Mouse (Mus musculus) embryo, embryonic 9.5 days (tissue): Measurements from ENCODE around the gene Rpl9.
A peak's percentile ranks its signal among the peaks of the same experiment; 100 is the strongest.

Experiments used
- DNase-seq: peaks from one replicate; pipeline ENCODE4 v3.0.0-alpha.2; 2017; ENCODE audit errors: extremely low spot score

The Rpl9 gene

GRCm38 (mm10) chr5:65390648-65391644 lies at the start of gene Rpl9, which contains the start of gene Lias:
TSS of gene Rpl9 (minus strand) at chr5:65391444.
TSS of gene Lias (plus strand) at chr5:65391497.
- DNase-seq, result peak; percentile 98

DNA sequence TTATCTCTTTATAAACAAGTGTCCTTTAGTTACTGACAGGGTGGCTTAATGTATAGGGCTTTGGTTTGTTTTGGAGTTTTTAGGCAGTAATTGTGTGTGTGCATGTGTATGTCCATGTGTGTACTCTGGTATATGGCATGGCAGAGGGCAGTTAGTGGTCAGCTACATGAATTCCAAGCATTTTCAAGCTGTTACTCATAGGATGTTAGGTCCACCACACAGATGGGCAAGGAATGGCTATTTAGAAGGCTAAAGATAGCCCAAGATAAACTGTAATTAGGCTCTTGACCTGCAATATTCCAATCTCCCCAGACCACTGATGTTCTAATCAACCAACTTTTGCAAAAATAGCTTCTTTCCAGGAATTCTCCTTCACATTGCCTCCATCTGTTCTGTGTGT lies 46.8 kb upstream of the Rpl9 start:
- no peak for DNase-seq

GRCm38 (mm10) chr5:65435806-65436561 lies 44.7 kb upstream of the Rpl9 start, which contains the start of gene Ugdh:
TSS of gene Ugdh (minus strand) at chr5:65435949.
- peak; percentile 98 for DNase-seq

DNA sequence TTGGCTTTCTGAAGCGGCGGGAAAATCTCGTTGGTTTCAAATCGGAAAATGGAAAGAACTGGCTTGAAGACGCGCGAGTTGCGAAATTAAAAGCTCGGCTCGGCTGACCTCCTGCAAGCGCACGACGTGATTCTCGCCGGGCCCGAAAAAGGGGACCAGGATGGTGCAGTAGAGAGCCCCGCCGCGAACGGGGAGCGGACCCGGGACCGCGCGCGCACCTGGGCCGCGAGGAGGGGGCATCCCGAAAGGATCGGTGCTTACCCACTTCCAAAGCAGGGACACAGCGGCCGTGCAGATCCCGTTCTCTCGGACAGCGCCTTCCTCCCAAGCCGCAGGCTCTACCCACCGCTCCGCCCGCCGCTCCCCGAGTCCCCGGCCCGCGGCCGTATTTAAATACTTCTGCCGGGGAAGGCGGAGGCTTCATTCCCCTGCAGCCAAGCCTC lies 44.1 kb upstream of the Rpl9 start:
- DNase-seq, result no peak

GRCm38 (mm10) chr5:65434471-65435362 lies 43.5 kb upstream of the Rpl9 start:
- no peak for DNase-seq

DNA sequence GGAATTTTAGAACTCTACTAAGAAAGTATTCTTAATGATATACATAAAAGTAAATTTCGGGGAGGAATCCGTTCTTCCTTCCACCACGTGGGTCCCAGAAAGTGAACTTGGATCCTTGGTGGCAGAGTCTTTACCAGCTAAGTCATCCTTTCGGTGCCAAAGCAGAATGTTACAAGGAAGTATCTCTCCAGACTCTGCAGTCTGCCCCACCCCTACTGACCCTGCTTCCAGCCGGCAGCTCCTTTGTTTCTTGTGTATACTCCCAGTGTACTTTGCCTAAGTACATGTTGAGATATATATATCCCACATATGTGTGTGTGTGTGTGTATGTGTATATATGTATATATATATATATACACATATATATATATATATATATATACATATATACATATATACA lies 38.2 kb upstream of the Rpl9 start:
- DNase-seq, result no peak

GRCm38 (mm10) chr5:65428321-65428720 lies 37.1 kb upstream of the Rpl9 start:
- no peak for DNase-seq

DNA sequence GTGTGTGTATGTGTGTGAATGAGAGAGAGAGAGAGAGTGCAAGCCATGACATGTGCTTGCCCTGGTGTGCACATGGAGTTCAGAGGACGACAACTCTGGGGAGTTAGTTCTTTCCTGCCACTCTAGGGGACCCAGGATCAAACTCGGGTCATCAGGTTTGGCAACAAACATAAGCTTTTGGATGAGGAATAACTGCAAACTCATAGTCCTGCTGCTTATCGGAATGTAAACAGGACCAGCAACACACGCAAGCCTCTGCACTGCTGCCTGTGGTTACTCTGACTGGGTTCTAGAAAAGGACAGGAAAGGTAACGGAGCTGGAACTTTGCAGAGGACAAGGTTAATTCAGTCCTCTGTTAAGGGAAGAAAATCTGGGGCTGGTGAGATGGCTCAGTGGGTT lies 34.0 kb upstream of the Rpl9 start:
- DNase-seq, result no peak

GRCm38 (mm10) chr5:65424215-65424614 lies 33.0 kb upstream of the Rpl9 start:
- DNase-seq, result no peak

- no peak for DNase-seq
These were observed 31.6 kb upstream of the Rpl9 start for GRCm38 (mm10) chr5:65422803-65423202.

DNA sequence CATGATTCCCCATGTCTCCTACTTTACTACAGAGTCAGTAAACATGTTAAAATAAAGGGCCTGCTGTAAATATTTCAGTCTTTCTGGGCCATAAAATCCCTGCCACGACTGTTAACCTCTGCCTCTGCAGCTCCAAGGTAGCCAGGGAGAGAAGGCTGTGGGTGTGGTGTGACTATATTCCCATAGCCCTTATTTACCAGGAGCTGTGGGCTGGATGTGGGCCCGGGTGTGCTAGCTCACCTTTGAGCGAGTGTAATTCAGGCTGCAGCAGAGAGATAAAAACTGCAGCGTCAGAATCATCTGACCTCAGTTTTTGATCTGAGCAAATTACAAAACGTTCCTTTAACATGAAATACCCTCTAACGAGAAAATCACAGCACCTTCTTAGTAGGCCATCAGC lies 29.6 kb upstream of the Rpl9 start:
- no peak for DNase-seq

GRCm38 (mm10) chr5:65419136-65419535 lies 27.9 kb upstream of the Rpl9 start:
- no peak for DNase-seq

DNA sequence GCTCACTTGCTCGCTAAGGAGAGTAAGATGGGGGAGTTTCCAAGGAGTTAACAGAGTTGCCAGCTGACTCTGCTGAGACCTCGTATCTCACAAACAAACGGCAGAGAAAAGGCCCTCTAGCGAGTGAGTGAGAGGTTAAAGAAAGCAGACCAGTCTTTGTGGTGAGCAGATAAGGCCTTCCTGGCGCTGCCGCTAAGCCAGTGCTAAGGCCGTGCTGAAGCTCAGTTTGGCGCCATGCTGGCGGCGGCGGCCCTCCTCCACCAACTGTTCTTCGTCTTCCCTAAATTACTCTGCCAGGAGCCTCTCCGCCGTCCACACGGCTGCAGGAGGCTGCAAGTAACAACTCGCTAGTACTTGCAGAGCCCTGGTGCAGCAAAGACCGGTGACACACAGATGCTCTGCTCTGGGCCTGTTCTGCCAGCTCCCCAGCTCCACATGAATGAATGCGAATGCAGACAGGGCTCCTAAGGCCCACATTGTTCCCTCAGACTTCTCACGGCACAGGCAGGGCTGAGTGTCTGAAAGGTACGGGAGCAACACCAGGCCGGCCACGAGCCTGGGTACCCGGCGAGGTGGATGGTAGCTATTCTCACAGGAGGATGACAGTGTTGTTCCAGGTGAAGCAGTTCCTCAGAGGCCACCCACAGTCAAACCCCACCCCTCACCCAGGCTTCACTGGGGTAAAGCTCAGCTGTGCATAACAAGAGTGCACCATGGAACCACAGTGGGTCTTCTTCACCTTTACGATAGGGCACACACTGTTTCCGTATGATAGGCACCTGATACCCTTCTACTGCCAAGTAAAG lies 24.6 kb upstream of the Rpl9 start:
- peak; percentile 79 for DNase-seq

GRCm38 (mm10) chr5:65407989-65408388 lies 16.7 kb upstream of the Rpl9 start:
- DNase-seq, result no peak

DNA sequence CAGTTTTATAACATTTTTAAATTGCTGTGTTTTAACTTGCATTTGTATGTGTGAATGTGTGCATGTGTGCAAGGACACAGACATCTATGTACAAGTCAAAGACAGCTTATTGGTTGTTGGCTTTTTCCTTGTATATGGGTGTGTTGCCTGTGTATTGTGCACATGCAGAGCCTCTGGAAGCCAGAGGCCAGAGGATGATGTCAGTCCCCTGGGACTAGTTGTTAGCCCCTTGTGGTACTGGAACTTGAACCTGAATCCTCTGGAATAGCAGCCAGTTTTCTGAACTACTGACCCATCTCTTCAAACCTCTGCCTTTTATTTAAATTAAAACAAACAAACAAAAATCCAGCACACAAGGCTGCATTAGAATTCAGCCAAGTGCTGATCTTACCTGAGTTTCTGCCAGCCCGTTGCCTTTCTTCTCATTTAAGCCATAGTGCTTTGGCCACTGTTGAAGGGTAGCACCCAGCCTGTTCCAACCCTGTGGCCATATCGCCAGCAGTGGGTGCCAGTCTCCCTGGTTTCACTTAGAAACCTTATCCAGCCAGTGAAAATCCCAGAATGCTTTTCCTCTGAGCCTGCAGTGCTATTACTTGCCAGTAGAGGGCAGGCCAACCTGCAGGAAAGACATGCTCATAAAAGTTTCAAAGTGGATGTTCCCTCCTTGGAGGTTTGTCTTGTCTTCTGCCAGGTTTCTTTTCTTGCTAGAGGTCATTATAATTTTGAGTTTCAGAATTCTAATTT lies 10.2 kb upstream of the Rpl9 start:
- peak; percentile 77 for DNase-seq

GRCm38 (mm10) chr5:65394425-65394824 lies 3.2 kb upstream of the Rpl9 start:
- no peak for DNase-seq

DNA sequence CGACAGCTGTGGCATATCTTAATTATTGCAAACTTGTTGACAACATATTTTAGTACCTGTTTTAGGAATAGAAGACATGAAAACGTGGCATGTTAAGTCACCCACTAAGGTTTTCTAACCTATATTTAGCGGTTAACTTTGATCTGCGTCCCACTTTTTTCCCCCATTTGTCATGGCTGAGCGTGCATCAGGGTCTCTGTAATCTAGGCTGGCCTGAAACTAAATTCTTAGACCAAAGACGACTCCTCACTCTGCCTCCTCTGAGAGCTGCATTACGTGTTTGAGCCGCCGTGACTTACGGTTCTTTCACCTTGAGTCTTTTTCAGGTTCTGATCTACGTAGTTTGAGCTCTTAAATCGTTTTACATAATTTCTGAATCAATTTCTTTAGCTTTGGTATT lies 509 bp upstream of the Rpl9 start:
- DNase-seq, result no peak

DNA sequence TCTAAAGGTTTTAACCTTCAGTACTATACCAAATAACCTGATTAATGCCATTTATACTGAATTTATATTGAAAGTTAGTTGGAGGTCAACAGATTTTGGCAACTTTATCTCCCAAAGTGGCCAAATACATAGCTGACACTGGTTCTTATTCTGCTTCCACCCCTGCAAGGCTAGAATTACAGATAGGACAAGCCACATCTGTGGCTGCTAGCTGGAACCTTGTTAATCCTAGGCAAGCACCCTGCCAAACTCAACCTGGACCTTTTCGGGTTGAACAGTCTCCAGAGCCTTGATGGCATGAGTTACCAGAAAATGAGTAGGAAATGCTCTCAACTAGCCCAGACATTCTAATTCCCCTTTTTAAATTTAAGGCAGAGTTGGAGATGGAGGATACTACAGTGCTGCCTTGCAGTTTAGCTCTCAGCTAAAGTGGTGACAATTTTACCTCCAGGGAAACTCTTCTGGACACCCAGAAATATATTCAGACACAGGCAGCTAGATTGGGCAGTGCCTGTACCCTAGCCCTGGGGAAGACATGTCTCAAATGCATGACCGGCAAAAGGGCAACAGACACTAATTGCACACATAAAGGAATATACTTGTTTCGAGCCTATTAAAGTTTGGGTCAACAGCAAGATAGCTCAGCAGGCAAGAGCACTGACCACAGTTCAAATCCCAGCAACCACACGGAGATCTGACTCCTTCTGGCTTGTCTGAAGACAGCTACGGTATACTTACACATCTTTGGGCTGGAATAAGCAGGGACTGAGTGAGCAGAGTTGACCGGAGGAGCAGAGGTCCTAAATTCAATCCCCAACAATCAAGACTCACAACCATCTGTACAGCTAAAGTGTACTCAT lies 4.0 kb downstream of the Rpl9 start:
- DNase-seq, result peak; percentile 26

DNA sequence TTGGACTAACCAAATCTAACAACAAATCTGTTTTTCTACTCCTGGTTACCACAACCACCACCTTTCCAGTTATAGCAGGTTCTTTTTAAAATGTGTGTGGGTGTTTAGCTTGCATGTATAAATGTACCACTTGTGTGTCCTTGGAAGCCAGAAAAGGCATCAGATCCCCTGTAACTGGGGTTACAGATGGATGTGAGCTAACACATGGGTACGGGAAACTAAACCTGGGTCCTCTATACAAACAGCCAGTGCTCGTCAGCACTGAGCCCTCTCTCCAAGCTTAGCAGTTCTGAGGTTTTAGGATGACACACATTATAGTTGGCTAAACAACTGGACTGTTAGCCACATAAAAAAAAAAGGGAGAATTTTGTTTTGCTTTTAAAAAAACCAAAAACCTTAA lies 5.5 kb downstream of the Rpl9 start:
- no peak for DNase-seq
